Mouse (Mus musculus) forebrain, postnatal 0 days (tissue): ENCODE results near the gene Hspb7. TPM values are rescaled to one million over a fixed set of nuclear protein-coding genes. Genes with fewer than 3 reads are reported as not detected.

ENCODE experiments used
- ATAC-seq: fragments of 200-750 bp; cut with Nextera tagmentation; 2 replicates; pipeline ENCODE4 v1.8.0; 2017; ENCODE audit warnings: mild to moderate bottlenecking, moderate library complexity
- DNase-seq: peaks from one replicate; pipeline ENCODE4 v3.0.0-alpha.2; 2015
- H3K27ac ChIP-seq: fragments of 300-500 bp; sonication (generic); 2 replicates; pipeline ENCODE4 v1.5.1; 2014; ENCODE audit warnings: low read depth, mild to moderate bottlenecking, antibody characterized with exemption, low read length, moderate library complexity, mixed read lengths
- H3K27me3 ChIP-seq: fragments of 300-500 bp; sonication (generic); 2 replicates; pipeline ENCODE4 v1.6.1; 2014; ENCODE audit warnings: mild to moderate bottlenecking, low read length, mixed read lengths; ENCODE audit not compliant: insufficient read depth
- H3K36me3 ChIP-seq: fragments of 300-500 bp; sonication (generic); 2 replicates; pipeline ENCODE4 v1.6.1; 2014; ENCODE audit warnings: mild to moderate bottlenecking, moderate library complexity; ENCODE audit not compliant: insufficient read depth
- H3K4me1 ChIP-seq: fragments of 300-500 bp; sonication (generic); 2 replicates; pipeline ENCODE4 v1.6.1; 2014; ENCODE audit warnings: antibody characterized with exemption; ENCODE audit not compliant: insufficient read depth
- H3K4me2 ChIP-seq: fragments of 300-500 bp; sonication (generic); 2 replicates; pipeline ENCODE4 v1.6.1; 2014; ENCODE audit warnings: low read depth, mild to moderate bottlenecking, moderate library complexity
- H3K4me3 ChIP-seq: fragments of 300-500 bp; sonication (generic); 2 replicates; pipeline ENCODE4 v1.5.1; 2014; ENCODE audit warnings: low read depth, low read length, mixed read lengths
- H3K9ac ChIP-seq: fragments of 300-500 bp; sonication (generic); 2 replicates; pipeline ENCODE4 v1.6.1; 2014; ENCODE audit warnings: mild to moderate bottlenecking
- H3K9me3 ChIP-seq: fragments of 300-500 bp; sonication (generic); 2 replicates; pipeline ENCODE4 v1.6.1; 2016; ENCODE audit warnings: low read length
- CTCF ChIP-seq: sonication (generic); IDR thresholded peaks from 2 replicates; pipeline ENCODE4 v1.5.1; 2016; ENCODE audit warnings: antibody characterized with exemption, control low read depth, low read depth
- WGBS: fragments of 180-500 bp; shearing (Covaris S2); extraction: QIAGEN DNeasy Blood & Tissue Kit; methylation state at CpG from one replicate; pipeline ENCODE4 v1.1.7; 2014; 5-methylcytosine and 5-hydroxymethylcytosine counted together
- polyA plus RNA-seq: library from polyadenylated mRNA; unstranded; fragments of >200 nt; fragmentation: Nextera tagmentation; extraction: Ambion mirVana; gene quantifications from 2 replicates; pipeline ENCODE4 v1.2.1, GENCODE M21; 2015
- total RNA-seq: library from RNA; depleted of rRNA; stranded (reverse); fragments of >200 nt; gene quantifications from 2 replicates; pipeline ENCODE4 v1.2.3, GENCODE M21; 2014; rRNA removed

Hspb7 gene
- total RNA-seq (not detected in 2 replicates), polyA plus RNA-seq (not detected in 2 replicates)

DNA sequence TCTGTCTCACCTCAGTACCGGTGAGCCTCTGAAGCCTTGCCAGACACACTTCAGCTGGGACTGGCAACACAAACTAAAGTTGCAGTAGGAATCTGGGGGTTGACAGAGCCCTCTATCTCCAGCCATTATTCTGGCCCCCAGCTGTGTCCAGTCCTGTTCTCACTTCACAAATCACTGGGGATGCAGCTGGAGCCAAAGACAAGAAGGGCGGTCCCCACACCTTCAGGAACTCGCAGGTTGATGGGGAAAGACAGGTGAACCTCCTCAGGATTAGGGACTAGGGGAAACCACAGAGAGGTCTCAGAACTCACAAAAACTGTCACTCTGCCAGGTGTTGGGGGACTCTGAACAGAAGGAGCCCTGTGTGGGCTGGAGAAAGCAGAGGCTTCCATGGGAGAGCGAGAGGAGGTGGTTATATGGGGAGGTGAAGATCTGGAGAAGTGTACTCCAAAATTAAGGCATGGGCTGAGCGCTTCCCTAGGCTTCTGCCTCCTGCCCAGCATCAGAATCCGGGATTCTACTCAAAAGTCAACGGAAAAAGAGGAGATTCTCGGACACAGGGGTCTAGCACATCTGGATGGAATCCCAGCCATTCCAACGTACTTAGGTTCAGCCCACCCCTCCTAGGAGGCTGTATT lies at the start of gene Hspb7:
Gene Hspb7, plus strand, starts transcription at position 588 of the 638 bp plus-strand sequence.
- no peaks in the 10 kb centered on the region for H3K9me3 ChIP-seq
- no peaks in the 10 kb centered on the region for H3K4me1 ChIP-seq
- H3K4me2 ChIP-seq, result no peak within 1 kb of the TSS
- no peak within 1 kb of the TSS for H3K9ac ChIP-seq
- TF ChIP-seq CTCF, result no peak
- 61% methylated on average over 9 of the region's 9 CpGs for WGBS
- H3K36me3 ChIP-seq, result no peaks in the 10 kb centered on the region
- no peak within 1 kb of the TSS for H3K4me3 ChIP-seq
- H3K27ac ChIP-seq, result no peak within 1 kb of the TSS
- H3K27me3 ChIP-seq, result no peaks in the 10 kb centered on the region
- DNase-seq (no peak), ATAC-seq (no peak)

DNA sequence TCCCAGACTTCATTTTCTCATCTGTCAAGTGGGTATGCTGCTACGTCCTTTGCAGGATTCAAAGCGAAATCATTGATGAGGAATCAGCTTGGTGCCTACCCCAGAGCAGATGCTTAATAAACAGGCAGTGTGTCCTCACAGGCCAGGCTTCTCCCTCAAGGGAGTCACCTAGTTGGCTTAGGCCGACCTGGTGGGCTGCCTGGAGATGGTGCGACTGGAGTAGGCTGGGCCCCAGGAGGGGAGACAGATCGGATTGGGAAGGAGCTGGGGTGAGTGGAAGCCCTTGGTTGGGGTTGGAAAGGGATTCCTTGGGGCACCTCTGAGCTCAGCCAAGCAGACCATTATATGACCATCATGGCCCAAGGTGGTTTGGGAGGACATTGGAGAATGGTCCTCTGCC lies 48.2 kb upstream of the Hspb7 start:
- TF ChIP-seq CTCF, result no peak
- WGBS, result 95% methylated on average over 5 of the region's 5 CpGs
- no peak overlapping the region for H3K9ac ChIP-seq
- no peaks in the 10 kb centered on the region for H3K36me3 ChIP-seq
- H3K27me3 ChIP-seq, result no peaks in the 10 kb centered on the region
- H3K4me2 ChIP-seq, result no peak overlapping the region
- no peaks in the 10 kb centered on the region for H3K9me3 ChIP-seq
- no peak overlapping the region for H3K4me3 ChIP-seq
- H3K27ac ChIP-seq, result no peak overlapping the region
- no peak for DNase-seq
- H3K4me1 ChIP-seq, result no peaks in the 10 kb centered on the region
- ATAC-seq, result no peak

DNA sequence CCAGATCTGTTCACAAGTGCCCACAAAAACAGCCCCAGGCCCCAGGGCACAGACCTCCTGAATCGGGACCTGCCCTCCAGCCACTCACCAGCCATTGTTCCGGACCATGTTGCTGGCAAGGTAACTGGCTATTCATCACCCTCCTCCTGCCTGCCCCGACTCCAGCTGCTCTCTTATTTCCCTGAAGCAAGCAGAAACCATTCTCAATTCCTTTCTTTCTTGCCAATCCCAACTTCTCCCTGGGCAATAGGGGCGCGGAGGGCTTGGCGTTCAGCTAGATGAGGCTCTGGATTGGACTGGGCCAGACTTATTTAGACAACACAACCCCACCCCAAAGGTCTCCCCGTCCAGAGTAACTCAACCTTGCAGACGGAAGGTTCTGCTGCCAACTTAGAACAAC lies 40.9 kb upstream of the Hspb7 start:
- no peak overlapping the region for H3K9ac ChIP-seq
- no peaks in the 10 kb centered on the region for H3K4me1 ChIP-seq

DNA sequence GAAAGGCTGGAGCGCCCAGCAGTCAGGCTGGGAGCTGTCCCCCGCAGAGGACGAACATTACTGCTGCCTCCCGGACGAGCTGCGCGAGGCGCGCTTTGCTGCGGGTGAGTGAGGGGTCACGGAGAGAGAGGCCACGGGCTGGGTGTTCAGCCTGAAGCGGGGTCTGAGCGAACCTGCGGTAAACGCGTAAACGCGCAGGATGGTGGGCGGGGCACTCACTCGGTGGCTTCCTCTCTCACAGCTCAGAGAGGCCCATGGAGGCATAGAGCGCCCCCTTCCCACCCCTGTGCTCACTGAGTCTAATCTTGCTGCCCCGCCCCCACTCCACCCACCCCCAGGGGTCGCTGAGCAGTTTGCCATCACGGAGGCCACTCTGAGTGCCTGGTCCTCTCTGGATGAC lies 38.2 kb upstream of the Hspb7 start:
- peak; percentile 44 for TF ChIP-seq CTCF
- H3K9ac ChIP-seq, result peak overlapping the region; percentile 33
- H3K4me1 ChIP-seq, result no peaks in the 10 kb centered on the region

More for the DNA sequence above, 40.9 kb upstream of the Hspb7 start:
- H3K27ac ChIP-seq, result no peak overlapping the region
- H3K9me3 ChIP-seq, result no peaks in the 10 kb centered on the region
- DNase-seq, result no peak
- WGBS, result 47% methylated on average over 8 of the region's 8 CpGs
- ATAC-seq, result no peak
- H3K27me3 ChIP-seq, result peaks cover 17% of the 10 kb centered on the region; the same call in 1 of the 2 replicates
- no peak overlapping the region for H3K4me3 ChIP-seq
- H3K36me3 ChIP-seq, result peaks cover 8% of the 10 kb centered on the region; the same call in 1 of the 2 replicates
- TF ChIP-seq CTCF, result no peak
- H3K4me2 ChIP-seq, result no peak overlapping the region

DNA sequence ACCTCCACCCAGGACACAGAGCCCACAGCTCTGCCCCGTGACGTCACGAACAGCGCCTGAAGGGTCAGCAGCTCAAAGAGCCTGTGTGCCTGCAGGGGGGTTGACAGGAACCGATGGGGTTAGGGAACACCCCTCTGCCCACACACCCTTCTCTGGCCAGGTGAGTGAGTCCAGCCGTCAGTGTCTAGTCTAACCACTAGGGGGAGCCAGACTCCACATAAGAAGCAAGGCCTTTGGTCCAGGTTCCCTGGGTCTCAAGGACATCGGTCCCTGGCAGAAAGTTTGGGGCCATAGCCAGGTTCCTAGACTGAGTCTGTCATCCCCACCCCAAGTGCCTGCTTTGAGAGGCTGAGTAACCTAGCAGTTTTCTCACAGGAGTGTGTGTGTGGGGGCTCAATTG lies 35.3 kb upstream of the Hspb7 start:
- Histone ChIP-seq H3K36me3 (peaks cover 8% of the 10 kb centered on the region; the same call in 1 of the 2 replicates), H3K27me3 (peaks cover 17% of the 10 kb centered on the region; the same call in 1 of the 2 replicates), H3K27ac (no peak overlapping the region), H3K9me3 (no peaks in the 10 kb centered on the region), H3K4me2 (no peak overlapping the region), H3K9ac (no peak overlapping the region), H3K4me1 (no peaks in the 10 kb centered on the region), H3K4me3 (no peak overlapping the region)
- under 1% methylated on average over 7 of the region's 7 CpGs for WGBS
- TF ChIP-seq CTCF, result peak; percentile 90
- DNase-seq, result peak; percentile 62
- no peak for ATAC-seq

More for the DNA sequence above, 38.2 kb upstream of the Hspb7 start:
- H3K4me3 ChIP-seq, result peak overlapping the region; percentile 30
- DNase-seq, result peak; percentile 50
- no peaks in the 10 kb centered on the region for H3K9me3 ChIP-seq
- 7% methylated on average over 25 of the region's 25 CpGs for WGBS
- peaks cover 17% of the 10 kb centered on the region; the same call in 1 of the 2 replicates for H3K27me3 ChIP-seq
- H3K27ac ChIP-seq, result no peak overlapping the region
- ATAC-seq, result peak; percentile 76
- H3K4me2 ChIP-seq, result peak overlapping the region; percentile 51
- H3K36me3 ChIP-seq, result peaks cover 8% of the 10 kb centered on the region; the same call in 1 of the 2 replicates

DNA sequence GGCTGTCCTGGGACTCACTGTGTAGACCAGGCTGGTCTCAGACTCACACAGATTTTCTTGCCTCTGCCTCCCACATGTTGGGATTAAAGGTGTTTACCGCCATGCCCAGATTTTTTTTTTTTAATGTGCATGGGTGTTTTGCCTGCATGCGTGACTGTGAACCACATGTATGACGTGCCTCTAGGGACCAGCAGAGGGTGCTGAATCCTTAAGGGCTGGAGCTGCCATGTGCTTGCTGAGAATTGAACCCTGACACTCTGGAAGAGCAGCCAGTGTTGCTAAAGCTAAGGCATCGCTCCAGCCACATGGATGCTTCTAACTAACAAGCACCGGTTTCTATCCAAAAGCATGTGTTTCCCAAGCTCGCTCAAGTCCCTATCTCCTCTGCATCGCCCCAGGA lies 34.4 kb upstream of the Hspb7 start:
- no peak overlapping the region for H3K27ac ChIP-seq
- WGBS, result 69% methylated on average over 7 of the region's 7 CpGs
- ATAC-seq (no peak), DNase-seq (no peak)
- no peak overlapping the region for H3K4me2 ChIP-seq
- peak; percentile 49 for TF ChIP-seq CTCF
- no peaks in the 10 kb centered on the region for H3K9me3 ChIP-seq
- H3K9ac ChIP-seq, result no peak overlapping the region
- no peaks in the 10 kb centered on the region for H3K4me1 ChIP-seq
- H3K27me3 ChIP-seq, result peaks cover 17% of the 10 kb centered on the region; the same call in 1 of the 2 replicates
- H3K4me3 ChIP-seq, result no peak overlapping the region
- H3K36me3 ChIP-seq, result peaks cover 8% of the 10 kb centered on the region; the same call in 1 of the 2 replicates

DNA sequence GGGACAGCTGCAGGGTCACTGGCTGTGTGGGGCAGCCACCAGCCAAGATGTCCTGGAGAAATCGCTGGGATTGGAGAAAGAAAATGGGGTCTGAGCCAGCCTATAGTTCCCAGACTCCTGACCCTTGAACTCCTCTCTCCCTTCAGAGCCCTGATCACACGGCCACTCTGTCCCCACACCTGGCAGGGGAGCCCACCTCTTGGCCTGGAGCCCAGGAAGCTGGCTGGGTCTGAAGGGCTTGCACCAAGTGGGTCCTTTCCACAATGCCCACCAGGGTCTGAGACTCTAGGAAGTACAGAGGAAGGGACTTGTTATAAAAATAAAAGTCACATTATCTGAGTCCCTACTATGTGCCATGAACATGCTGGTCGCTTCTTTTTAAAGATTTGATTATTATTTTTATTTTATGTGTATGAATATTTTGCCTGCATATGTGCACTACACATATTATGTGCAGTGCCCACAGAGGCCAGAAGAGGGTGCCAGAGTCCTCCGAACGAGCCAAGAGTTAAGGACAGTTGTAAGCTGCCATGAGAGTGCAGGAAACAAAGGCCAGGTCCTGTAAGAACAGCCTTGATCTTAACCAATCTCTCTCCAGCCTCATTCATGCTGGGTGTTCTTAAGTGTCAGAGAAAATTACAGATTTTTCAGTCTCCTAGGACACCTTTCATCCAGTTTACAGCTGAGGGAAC lies 33.3 kb upstream of the Hspb7 start:
- H3K9ac ChIP-seq, result no peak overlapping the region
- DNase-seq (peak; percentile 85), ATAC-seq (peak; percentile 52)
- TF ChIP-seq CTCF, result peak; percentile 82
- no peak overlapping the region for H3K27ac ChIP-seq
- H3K27me3 ChIP-seq, result peaks cover 17% of the 10 kb centered on the region; the same call in 1 of the 2 replicates
- H3K4me1 ChIP-seq, result no peaks in the 10 kb centered on the region
- H3K4me3 ChIP-seq, result no peak overlapping the region
- H3K9me3 ChIP-seq, result no peaks in the 10 kb centered on the region
- no peak overlapping the region for H3K4me2 ChIP-seq
- 15% methylated on average over 5 of the region's 5 CpGs for WGBS
- H3K36me3 ChIP-seq, result peaks cover 4% of the 10 kb centered on the region; the same call in 1 of the 2 replicates
